Mouse (Mus musculus): ENCODE results near the gene Atg9a. TPM values are rescaled to one million over a fixed set of nuclear protein-coding genes. Genes with fewer than 3 reads are reported as not detected.

Gene Atg9a
- polyA plus RNA-seq, 1 experiment from 2014 or later = 17.4 TPM

- H3K36me3 ChIP-seq (ENCODE audit: control insufficient read depth, insufficient read depth, low read length) = peaks cover 24% of the 10 kb centered on the region
- no peaks in the 10 kb centered on the region for H3K9me3 ChIP-seq (ENCODE audit: control insufficient read depth, low read length)
- no peak overlapping the region for H3K27ac ChIP-seq (replicated peaks)
- no peak overlapping the region for H3K9ac ChIP-seq (ENCODE audit: low read length)
- no peaks in the 10 kb centered on the region for H3K4me1 ChIP-seq (replicated peaks; ENCODE audit: control insufficient read depth, insufficient read depth)
- no peak overlapping the region for H3K4me3 ChIP-seq (ENCODE audit: low read depth, low read length)
- no peak overlapping the region for H3K4me2 ChIP-seq (replicated peaks; ENCODE audit: low read depth)
- DNase-seq (ENCODE audit: low spot score) (no peak), ATAC-seq (ENCODE audit: low FRiP score, low TSS enrichment) (no peak)
- no peaks in the 10 kb centered on the region for H3K27me3 ChIP-seq (ENCODE audit: control insufficient read depth, insufficient read depth, low read length)
- no peak for TF ChIP-seq CTCF (IDR thresholded peaks at IDR 0.05; ENCODE audit: low read depth)
- no peak for TF ChIP-seq EP300 (optimal IDR thresholded peaks at IDR 0.05)
- WGBS = 78% methylated on average over 6 of the region's 6 CpGs
Observed at GRCm38 (mm10) chr1:75136293-75136692, 55.7 kb downstream of the Atg9a start.

GRCm38 (mm10) chr1:75133421-75134207 lies 58.4 kb downstream of the Atg9a start, which contains the start of gene Slc23a3:
TSS of gene Slc23a3 (minus strand) at chr1:75133890.
- TF ChIP-seq CTCF (IDR thresholded peaks at IDR 0.05; ENCODE audit: low read depth) (no peak), EP300 (optimal IDR thresholded peaks at IDR 0.05) (no peak)
- Histone ChIP-seq H3K27me3 (ENCODE audit: control insufficient read depth, insufficient read depth, low read length) (no peaks in the 10 kb centered on the region), H3K9me3 (ENCODE audit: control insufficient read depth, low read length) (no peaks in the 10 kb centered on the region), H3K4me1 (replicated peaks; ENCODE audit: control insufficient read depth, insufficient read depth) (no peaks in the 10 kb centered on the region), H3K9ac (ENCODE audit: low read length) (no peak within 1 kb of the TSS), H3K36me3 (ENCODE audit: control insufficient read depth, insufficient read depth, low read length) (peaks cover 20% of the 10 kb centered on the region), H3K4me2 (replicated peaks; ENCODE audit: low read depth) (no peak within 1 kb of the TSS), H3K4me3 (ENCODE audit: low read depth, low read length) (no peak within 1 kb of the TSS), H3K27ac (replicated peaks) (no peak within 1 kb of the TSS)
- 0 out of 2 replicates have a peak, but pooled peaks have one; percentile 3 for ATAC-seq (ENCODE audit: low FRiP score, low TSS enrichment)
- 42% methylated on average over 12 of the region's 12 CpGs for WGBS
- DNase-seq (ENCODE audit: low spot score) = no peak

Small RNA genes lying within 50 kb of the gene (microRNA-seq; reads per million reads assigned to microRNA genes)
- gene Gm27943 = not detected

Other genes starting within 250 kb of the Atg9a start
- gene Ihh, start 240.5 kb downstream of the Atg9a start, polyA plus RNA-seq (2015; fragmentation: Nextera tagmentation; extraction: Ambion mirVana) = 25.1 and 25.8 TPM in 2 replicates
- gene Nhej1, start 67.0 kb downstream of the Atg9a start, polyA plus RNA-seq (2015; fragmentation: Nextera tagmentation; extraction: Ambion mirVana) = 3.5 and 4.2 TPM in 2 replicates
- gene Slc23a3, start 58.3 kb downstream of the Atg9a start, polyA plus RNA-seq (2015; fragmentation: Nextera tagmentation; extraction: Ambion mirVana) = 2.2 TPM in 2 replicates
- 35.1 and 38.3 TPM in 2 replicates for gene Cnppd1, start 49.5 kb downstream of the Atg9a start, polyA plus RNA-seq (2015; fragmentation: Nextera tagmentation; extraction: Ambion mirVana)
- gene Retreg2, start 49.4 kb downstream of the Atg9a start, polyA plus RNA-seq (2015; fragmentation: Nextera tagmentation; extraction: Ambion mirVana) = 30.4 and 31.2 TPM in 2 replicates
- 43.0 and 44.5 TPM in 2 replicates for gene Zfand2b, start 23.6 kb downstream of the Atg9a start, polyA plus RNA-seq (2015; fragmentation: Nextera tagmentation; extraction: Ambion mirVana)
- gene Abcb6, start 11.8 kb downstream of the Atg9a start, polyA plus RNA-seq (2015; fragmentation: Nextera tagmentation; extraction: Ambion mirVana) = 20.9 and 21.5 TPM in 2 replicates
- gene Ankzf1, start within 50 bp of the Atg9a start, polyA plus RNA-seq (2015; fragmentation: Nextera tagmentation; extraction: Ambion mirVana) = 12.9 and 13.6 TPM in 2 replicates
- gene Glb1l, start 18.6 kb upstream of the Atg9a start, polyA plus RNA-seq (2015; fragmentation: Nextera tagmentation; extraction: Ambion mirVana) = 5.2 and 7.1 TPM in 2 replicates
- gene Stk16, start 18.6 kb upstream of the Atg9a start, polyA plus RNA-seq (2015; fragmentation: Nextera tagmentation; extraction: Ambion mirVana) = 57.9 and 58.1 TPM in 2 replicates
- 314 and 325 TPM in 2 replicates for gene Tuba4a, start 27.7 kb upstream of the Atg9a start, polyA plus RNA-seq (2015; fragmentation: Nextera tagmentation; extraction: Ambion mirVana)
- gene A630095N17Rik, start 39.9 kb upstream of the Atg9a start, polyA plus RNA-seq (2015; fragmentation: Nextera tagmentation; extraction: Ambion mirVana) = 0.25 TPM in 1 of 2 replicates, not detected in the other
- gene Dnajb2, start 44.2 kb upstream of the Atg9a start, polyA plus RNA-seq (2015; fragmentation: Nextera tagmentation; extraction: Ambion mirVana) = 24.2 and 25.8 TPM in 2 replicates
- 2.3 and 2.5 TPM in 2 replicates for gene Ptprn, start 72.3 kb upstream of the Atg9a start, polyA plus RNA-seq (2015; fragmentation: Nextera tagmentation; extraction: Ambion mirVana)
- gene Resp18, start 86.2 kb upstream of the Atg9a start, polyA plus RNA-seq (2015; fragmentation: Nextera tagmentation; extraction: Ambion mirVana) = 7.7 and 8.7 TPM in 2 replicates
- 104 and 108 TPM in 2 replicates for gene Dnpep, start 125.8 kb upstream of the Atg9a start, polyA plus RNA-seq (2015; fragmentation: Nextera tagmentation; extraction: Ambion mirVana)
- gene Des, start 168.1 kb upstream of the Atg9a start, polyA plus RNA-seq (2015; fragmentation: Nextera tagmentation; extraction: Ambion mirVana) = 223 and 291 TPM in 2 replicates
- gene Speg, start 183.1 kb upstream of the Atg9a start, polyA plus RNA-seq (2015; fragmentation: Nextera tagmentation; extraction: Ambion mirVana) = 28.8 and 30.0 TPM in 2 replicates
- 85.2 and 98.6 TPM in 2 replicates for gene Gmppa, start 243.7 kb upstream of the Atg9a start, polyA plus RNA-seq (2015; fragmentation: Nextera tagmentation; extraction: Ambion mirVana)

Measured in stomach, postnatal 0 days (tissue).